Mouse (Mus musculus) limb, embryonic 10.5 days (tissue): ENCODE measurements around the gene Urb1. TPM values are rescaled to one million over a fixed set of nuclear protein-coding genes. Genes with fewer than 3 reads are reported as not detected.

ENCODE experiments used
- DNase-seq: peaks from one replicate; pipeline ENCODE4 v3.0.0-alpha.2; 2017; ENCODE audit warnings: low spot score
- H3K27ac ChIP-seq: fragments of 300-500 bp; sonication (generic); 2 replicates; pipeline ENCODE4 v1.5.1; 2016; ENCODE audit warnings: mild to moderate bottlenecking
- H3K27me3 ChIP-seq: fragments of 300-500 bp; sonication (generic); 2 replicates; pipeline ENCODE4 v1.6.1; 2016; ENCODE audit warnings: low read depth, mild to moderate bottlenecking; ENCODE audit not compliant: poor library complexity, severe bottlenecking
- H3K36me3 ChIP-seq: fragments of 300-500 bp; sonication (generic); 2 replicates; pipeline ENCODE4 v1.6.1; 2016; ENCODE audit warnings: mild to moderate bottlenecking, moderate library complexity
- H3K4me1 ChIP-seq: fragments of 300-500 bp; sonication (generic); 2 replicates; pipeline ENCODE4 v1.6.1; 2016
- H3K4me3 ChIP-seq: fragments of 300-500 bp; sonication (generic); 2 replicates; pipeline ENCODE4 v1.5.1; 2016; ENCODE audit warnings: mild to moderate bottlenecking, moderate library complexity
- H3K9me3 ChIP-seq: fragments of 300-500 bp; sonication (generic); replicated peaks from 2 replicates; pipeline ENCODE4 v1.6.1; 2016; ENCODE audit warnings: mild to moderate bottlenecking
- WGBS: fragments of 180-500 bp; shearing (Covaris S2); methylation state at CpG from one replicate; pipeline ENCODE4 v1.1.7; 2016; 5-methylcytosine and 5-hydroxymethylcytosine counted together
- polyA plus RNA-seq: library from polyadenylated mRNA; unstranded; fragments of >200 nt; fragmentation: Nextera tagmentation; extraction: Ambion mirVana; gene quantifications from 2 replicates; pipeline ENCODE4 v1.2.1, GENCODE M21; 2016

Urb1 gene
- polyA plus RNA-seq, 1 experiment from 2014 or later = 14.2 TPM

- Histone ChIP-seq H3K9me3 (no peaks in the 10 kb centered on the region), H3K4me1 (peaks cover 22% of the 10 kb centered on the region), H3K27ac (no peak overlapping the region), H3K36me3 (no peaks in the 10 kb centered on the region), H3K27me3 (no peaks in the 10 kb centered on the region), H3K4me3 (no peak overlapping the region)
- DNase-seq = no peak
- 97% methylated on average over 2 of the region's 2 CpGs for WGBS
Measured at GRCm38 (mm10) chr16:90701541-90701940, 108.7 kb downstream of the Urb1 start.

Other genes with a start within 250 kb of the Urb1 start
- gene Mis18a, start 83.0 kb downstream of the Urb1 start, polyA plus RNA-seq = 98.1 and 103 TPM in 2 replicates
- gene Mrap, start 72.2 kb downstream of the Urb1 start, polyA plus RNA-seq = 1.1 and 3.7 TPM in 2 replicates
- 0.16 and 0.43 TPM in 2 replicates for gene Eva1c, start 16.3 kb upstream of the Urb1 start, polyA plus RNA-seq
- 45.5 and 57.1 TPM in 2 replicates for gene Cfap298, start 124.7 kb upstream of the Urb1 start, polyA plus RNA-seq
- gene Synj1, start 200.9 kb upstream of the Urb1 start, polyA plus RNA-seq = 8.7 and 9.6 TPM in 2 replicates
- 60.0 and 76.1 TPM in 2 replicates for gene Paxbp1, start 234.1 kb upstream of the Urb1 start, polyA plus RNA-seq